Mouse (Mus musculus) hindbrain, embryonic 11.5 days (tissue): ENCODE data around the gene Ubp1. TPM values are rescaled to one million over a fixed set of nuclear protein-coding genes. Genes with fewer than 3 reads are reported as not detected.

Experiments used
- polyA plus RNA-seq: library from polyadenylated mRNA; unstranded; fragments of >200 nt; fragmentation: Nextera tagmentation; extraction: Ambion mirVana; gene quantifications from 2 replicates; pipeline ENCODE4 v1.2.1, GENCODE M21; 2014

The Ubp1 gene
- polyA plus RNA-seq, 1 experiment from 2014 or later: 47.0 TPM

Other genes starting within 250 kb of the Ubp1 start
- 48.7 and 50.9 TPM in 2 replicates for gene Pdcd6ip, start 222.7 kb upstream of the Ubp1 start, polyA plus RNA-seq
- 53.0 and 57.9 TPM in 2 replicates for gene Clasp2, start 189.5 kb upstream of the Ubp1 start, polyA plus RNA-seq
- gene Fbxl2, start 115.3 kb downstream of the Ubp1 start, polyA plus RNA-seq: 8.6 and 8.7 TPM in 2 replicates
- gene Susd5, start 126.2 kb downstream of the Ubp1 start, polyA plus RNA-seq: 0.63 and 0.90 TPM in 2 replicates